8 mouse cellular contexts compared by ENCODE assay signal in the genomic region with DNA sequence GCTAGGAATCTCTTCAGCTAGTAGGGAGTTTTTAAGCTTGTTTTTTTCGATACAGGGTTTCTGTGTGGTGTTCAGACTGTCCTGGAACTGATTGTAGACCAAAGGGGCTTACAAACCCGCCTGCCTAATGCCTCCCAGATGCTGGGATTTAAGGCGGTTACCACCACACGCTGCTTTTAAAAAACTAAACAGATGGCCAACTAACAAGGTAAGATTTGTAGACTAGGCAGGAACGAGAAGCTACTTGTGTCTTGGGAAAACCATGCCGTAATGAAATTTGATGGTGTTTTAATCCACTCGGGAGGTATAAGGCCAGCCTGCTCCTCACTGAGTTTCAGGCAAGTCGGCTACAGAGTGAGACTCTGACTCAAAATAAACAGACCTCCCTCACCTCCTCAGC. TPM values are rescaled to one million over a fixed set of nuclear protein-coding genes. Genes with fewer than 3 reads are reported as not detected.
DNase-seq lines count a peak whose midpoint lies in the region; ATAC-seq and TF ChIP-seq lines count a peak whose summit lies in the region.

No protein-coding gene starts in this region.

- H3K4me1 ChIP-seq in MEL (ENCODE audit: control insufficient read depth in 1 of 2, insufficient read depth in 2 of 2, low read length in 2 of 2): peaks cover 4 to 6% of the 10 kb centered on the region in 2 experiments; a peak in 3 of 4 replicates
- peaks cover 26% of the 10 kb centered on the region for H3K4me1 ChIP-seq in limb, embryonic 10.5 days
- peaks cover 17% of the 10 kb centered on the region for H3K4me1 ChIP-seq in neural tube, embryonic 12.5 days

- peaks cover 19 to 26% of the 10 kb centered on the region in 2 experiments for H3K36me3 ChIP-seq in MEL (ENCODE audit: control insufficient read depth in 1 of 2, insufficient read depth in 2 of 2, low read length in 2 of 2)
- peaks cover 72% of the 10 kb centered on the region for H3K36me3 ChIP-seq in limb, embryonic 10.5 days
- H3K36me3 ChIP-seq in neural tube, embryonic 12.5 days: peaks cover 40% of the 10 kb centered on the region

- H3K9me3 ChIP-seq in MEL (replicated peaks; ENCODE audit: insufficient read depth, low read length): no peaks in the 10 kb centered on the region
- H3K9me3 ChIP-seq in limb, embryonic 10.5 days (replicated peaks): no peaks in the 10 kb centered on the region
- H3K9me3 ChIP-seq in neural tube, embryonic 12.5 days: no peaks in the 10 kb centered on the region

- peak; percentile 29 for DNase-seq in kidney, adult 18-20 months
- DNase-seq in kidney, adult 9 months: no peak
- DNase-seq in MEL (ENCODE audit: low read depth, low spot score): no peak
- peak; percentile 12 for DNase-seq in fibroblast of lung, adult 2 months (ENCODE audit: low read depth)
- DNase-seq in limb, embryonic 10.5 days (ENCODE audit: low spot score): peak; percentile 74
- no peak for DNase-seq in gastrocnemius, postnatal 10 days
- no peak for DNase-seq in spleen, postnatal 36 days (ENCODE audit: low spot score in 2 of 2)

- peaks cover 10% of the 10 kb centered on the region for H3K79me2 ChIP-seq in MEL (ENCODE audit: control insufficient read depth, insufficient read depth, low read length, poor library complexity)

- peak overlapping the region; percentile 91 for H3K4me2 ChIP-seq in neural tube, embryonic 12.5 days (replicated peaks)

- 9% methylated on average over 8 of the region's 8 CpGs for WGBS in limb, embryonic 10.5 days
- 18% methylated on average over 8 of the region's 8 CpGs for WGBS in neural tube, embryonic 12.5 days

- no peak for TF ChIP-seq POLR2A in MEL (IDR thresholded peaks at IDR 0.05; ENCODE audit: control insufficient read depth in 1 of 2, insufficient read depth in 1 of 2, low read depth in 1 of 2, low read length in 2 of 2, poor library complexity in 1 of 2)

- TF ChIP-seq CTCF in MEL (IDR thresholded peaks at IDR 0.05 in 2 of 3, conservative IDR thresholded peaks at IDR 0.05 in 1 of 3; ENCODE audit: control insufficient read depth in 1 of 3, insufficient read depth in 1 of 3, low read depth in 2 of 3, low read length in 3 of 3, poor library complexity in 1 of 3, severe bottlenecking in 1 of 3): no peak

- TF ChIP-seq RAD21 in MEL (IDR thresholded peaks at IDR 0.05; ENCODE audit: low read depth, low read length): no peak

- ATAC-seq in neural tube, embryonic 12.5 days (ENCODE audit: low FRiP score, low read depth): peak; percentile 35; the same call in 1 of the 2 replicates

- no peaks in the 10 kb centered on the region for H3K27me3 ChIP-seq in MEL (ENCODE audit: control insufficient read depth in 1 of 2, insufficient read depth in 2 of 2, low read length in 2 of 2)
- H3K27me3 ChIP-seq in limb, embryonic 10.5 days (ENCODE audit: low read depth, poor library complexity, severe bottlenecking): no peaks in the 10 kb centered on the region
- no peaks in the 10 kb centered on the region for H3K27me3 ChIP-seq in neural tube, embryonic 12.5 days (replicated peaks)

- peak overlapping the region; percentile 82 for H3K27ac ChIP-seq in MEL (ENCODE audit: control insufficient read depth, low read depth, low read length)
- peak overlapping the region; percentile 95 for H3K27ac ChIP-seq in limb, embryonic 10.5 days
- peak overlapping the region; percentile 63 for H3K27ac ChIP-seq in neural tube, embryonic 12.5 days

- peak overlapping the region; percentile 74 to 92 for H3K4me3 ChIP-seq in MEL (ENCODE audit: control insufficient read depth in 1 of 2, insufficient read depth in 1 of 2, low read depth in 2 of 2, low read length in 2 of 2)
- H3K4me3 ChIP-seq in limb, embryonic 10.5 days: peak overlapping the region; percentile 69
- H3K4me3 ChIP-seq in neural tube, embryonic 12.5 days: peak overlapping the region; percentile 69

- no peak for TF ChIP-seq EP300 in MEL (IDR thresholded peaks at IDR 0.05; ENCODE audit: low read depth in 1 of 2, low read length in 2 of 2)

- H3K9ac ChIP-seq in MEL (ENCODE audit: control insufficient read depth, low read depth, low read length, poor library complexity, severe bottlenecking): peak overlapping the region; percentile 87
- peak overlapping the region; percentile 78 for H3K9ac ChIP-seq in neural tube, embryonic 12.5 days

TF ChIP-seq in MEL, 35 proteins besides CTCF, POLR2A, EP300 and RAD21:
- TF ChIP-seq MXI1 (IDR thresholded peaks at IDR 0.05; ENCODE audit: low read depth, low read length): no peak
- no peak for TF ChIP-seq CHD1 (IDR thresholded peaks at IDR 0.05; ENCODE audit: low read depth, low read length)
- TF ChIP-seq HCFC1 (IDR thresholded peaks at IDR 0.05; ENCODE audit: low read depth, low read length): no peak
- TF ChIP-seq TBP (IDR thresholded peaks at IDR 0.05; ENCODE audit: low read depth, low read length): no peak
- no peak for TF ChIP-seq CHD2 (IDR thresholded peaks at IDR 0.05; ENCODE audit: low read length)
- TF ChIP-seq GATA1 (IDR thresholded peaks at IDR 0.05; ENCODE audit: low read depth, low read length): no peak
- TF ChIP-seq ZC3H11A (IDR thresholded peaks at IDR 0.05; ENCODE audit: low read depth, low read length): no peak
- TF ChIP-seq USF2 (IDR thresholded peaks at IDR 0.05; ENCODE audit: borderline replicate concordance in 1 of 2, insufficient read depth in 1 of 2, low read depth in 1 of 2, low read length in 2 of 2): no peak
- no peak for TF ChIP-seq POLR2AphosphoS2 (IDR thresholded peaks at IDR 0.05; ENCODE audit: low read length)
- TF ChIP-seq JUND (IDR thresholded peaks at IDR 0.05; ENCODE audit: low read depth, low read length): no peak
- no peak for TF ChIP-seq MYC (IDR thresholded peaks at IDR 0.05; ENCODE audit: low read depth, low read length)
- TF ChIP-seq MAFK (IDR thresholded peaks at IDR 0.05; ENCODE audit: borderline replicate concordance, low read depth, low read length): no peak
- no peak for TF ChIP-seq USF1 (IDR thresholded peaks at IDR 0.05; ENCODE audit: low read depth, low read length)
- no peak for TF ChIP-seq RCOR1 (IDR thresholded peaks at IDR 0.05; ENCODE audit: low read depth, low read length)
- TF ChIP-seq E2F4 (IDR thresholded peaks at IDR 0.05; ENCODE audit: borderline replicate concordance, low read depth, low read length): no peak
- no peak for TF ChIP-seq TAL1 (IDR thresholded peaks at IDR 0.05; ENCODE audit: low read length)
- TF ChIP-seq ZNF384 (IDR thresholded peaks at IDR 0.05; ENCODE audit: low read depth, low read length): no peak
- TF ChIP-seq KAT2A (conservative IDR thresholded peaks at IDR 0.05; ENCODE audit: low read depth, low read length): no peak
- no peak for TF ChIP-seq ETS1 (IDR thresholded peaks at IDR 0.05; ENCODE audit: low read depth, low read length)
- TF ChIP-seq MAX (IDR thresholded peaks at IDR 0.05; ENCODE audit: low read length): no peak

RNA-seq across cellular contexts. Expression of gene Hax1, which starts 0.5 kb away (rescaled TPM):
- 232 and 318 TPM in 2 replicates for total RNA-seq in MEL (2012; rRNA removed)
- 100 to 1,000 TPM in 1 of 2 experiments, not detected in 1; 322 TPM for polyA plus RNA-seq in MEL (2012; ENCODE audit: insufficient read depth in 1 of 2, insufficient read length in 2 of 2, low read depth in 1 of 2, low replicate concordance in 2 of 2, missing spikeins in 1 of 2)
- 308 and 315 TPM in 2 replicates for polyA plus RNA-seq in limb, embryonic 10.5 days (2016; fragmentation: Nextera tagmentation; extraction: Ambion mirVana)
- polyA plus RNA-seq in neural tube, embryonic 12.5 days (2016; fragmentation: Nextera tagmentation; extraction: Ambion mirVana): 137 and 139 TPM in 2 replicates
- total RNA-seq in gastrocnemius, postnatal 10 days (2021): 10 to 100 TPM; 49.3 to 52.8 TPM

RNA-seq across cellular contexts. Expression of gene Atp8b2, which starts 35.8 kb away (rescaled TPM):
- 26.2 and 27.1 TPM in 2 replicates for total RNA-seq in MEL (2012; rRNA removed)
- 10 to 100 TPM in 1 of 2 experiments, not detected in 1; 44.7 TPM for polyA plus RNA-seq in MEL (2012; ENCODE audit: insufficient read depth in 1 of 2, insufficient read length in 2 of 2, low read depth in 1 of 2, low replicate concordance in 2 of 2, missing spikeins in 1 of 2)
- polyA plus RNA-seq in limb, embryonic 10.5 days (2016; fragmentation: Nextera tagmentation; extraction: Ambion mirVana): 16.0 and 18.3 TPM in 2 replicates
- polyA plus RNA-seq in neural tube, embryonic 12.5 days (2016; fragmentation: Nextera tagmentation; extraction: Ambion mirVana): 18.5 and 19.7 TPM in 2 replicates
- 10 to 100 TPM; 32.8 to 43.5 TPM for total RNA-seq in gastrocnemius, postnatal 10 days (2021)

RNA-seq across cellular contexts. Expression of gene 4933434E20Rik, which starts 52.3 kb away (rescaled TPM):
- 152 and 161 TPM in 2 replicates for total RNA-seq in MEL (2012; rRNA removed)
- 100 to 1,000 TPM; 184 to 227 TPM for polyA plus RNA-seq in MEL (2012; ENCODE audit: insufficient read depth in 1 of 2, insufficient read length in 2 of 2, low read depth in 1 of 2, low replicate concordance in 2 of 2, missing spikeins in 1 of 2)
- 171 and 183 TPM in 2 replicates for polyA plus RNA-seq in limb, embryonic 10.5 days (2016; fragmentation: Nextera tagmentation; extraction: Ambion mirVana)
- 201 and 218 TPM in 2 replicates for polyA plus RNA-seq in neural tube, embryonic 12.5 days (2016; fragmentation: Nextera tagmentation; extraction: Ambion mirVana)
- 10 to 100 TPM; 47.4 to 54.0 TPM for total RNA-seq in gastrocnemius, postnatal 10 days (2021)

RNA-seq across cellular contexts. Expression of gene Ubap2l, which starts 53.3 kb away (rescaled TPM):
- 102 and 107 TPM in 2 replicates for total RNA-seq in MEL (2012; rRNA removed)
- polyA plus RNA-seq in MEL (2012; ENCODE audit: insufficient read depth in 1 of 2, insufficient read length in 2 of 2, low read depth in 1 of 2, low replicate concordance in 2 of 2, missing spikeins in 1 of 2): 100 to 1,000 TPM; 247 to 442 TPM
- 234 and 244 TPM in 2 replicates for polyA plus RNA-seq in limb, embryonic 10.5 days (2016; fragmentation: Nextera tagmentation; extraction: Ambion mirVana)
- polyA plus RNA-seq in neural tube, embryonic 12.5 days (2016; fragmentation: Nextera tagmentation; extraction: Ambion mirVana): 184 and 186 TPM in 2 replicates
- 100 to 1,000 TPM; 119 to 141 TPM for total RNA-seq in gastrocnemius, postnatal 10 days (2021)

Comparison
In these comparisons a context has a peak if more than half of its experiments do, and no peak if none do; other contexts are left out.
1. DNase-seq: peak in kidney, adult 18-20 months (single experiment), fibroblast of lung, adult 2 months (single experiment) and limb, embryonic 10.5 days (single experiment); none in kidney, adult 9 months (single experiment), MEL (single experiment), gastrocnemius, postnatal 10 days (single experiment) and spleen, postnatal 36 days (0 of 2).
2. Peak in every context shown above with its lines, with median percentiles within 50 percentile points of each other: H3K27ac ChIP-seq and H3K4me3 ChIP-seq.